ENCODE assay signal across 23 mouse cellular contexts in the genomic region with DNA sequence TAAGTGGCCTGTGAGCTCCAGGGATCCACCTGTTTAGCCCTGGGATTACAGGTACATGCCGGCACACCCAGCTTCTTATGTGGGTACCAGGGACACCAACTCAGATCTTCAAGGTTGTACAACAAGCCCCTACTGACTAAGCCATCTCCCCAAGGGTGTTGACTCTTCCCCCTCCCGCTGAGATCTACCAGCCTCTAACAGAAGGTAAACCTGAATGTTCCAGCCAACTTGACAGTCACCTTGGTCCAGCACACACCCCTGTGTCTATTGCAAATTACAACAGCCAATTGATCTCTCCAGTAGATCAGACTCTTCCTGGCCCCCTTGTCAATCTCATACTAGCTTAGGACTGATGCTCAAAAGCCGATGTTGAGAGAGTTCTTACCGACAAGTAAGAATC. TPM values are rescaled to one million over a fixed set of nuclear protein-coding genes. Genes with fewer than 3 reads are reported as not detected.
DNase-seq lines count a peak whose midpoint lies in the region; ATAC-seq lines count a peak whose summit lies in the region.
"Had no signal": no experiment of that assay in that cellular context is flagged by ENCODE, and none has a peak within 500 bp of the region (broad histone marks: within the 10 kb centered on the region; RNA-seq: fewer than 3 reads in every experiment).

No protein-coding gene starts in this region.

- H3K36me3 ChIP-seq in hindbrain, embryonic 16.5 days (ENCODE audit: control insufficient read depth, insufficient read depth, low read length), result no peaks in the 10 kb centered on the region
- H3K36me3 ChIP-seq: G1E had no signal

- no peak for ATAC-seq in hindbrain, embryonic 16.5 days
- ATAC-seq: activated CD4-positive, CD25-positive, alpha-beta regulatory T cell, adult 4 months; CD4-positive, CD25-positive, alpha-beta regulatory T cell, adult 4 months; Patski had no signal

- DNase-seq in ES-CJ7 (ENCODE audit: low read depth, low spot score), result peak; percentile 82
- DNase-seq in R1 (ENCODE audit: low read depth, low spot score), result peak; percentile 38
- DNase-seq in ZHBTc4 (ENCODE audit: low read depth, low spot score), result peak; percentile 70
- DNase-seq in spleen, postnatal 4 days (ENCODE audit: low spot score in 2 of 2), result no peak
- no peak for DNase-seq in cerebellum, adult 8-10 months
- DNase-seq: adrenal gland, adult 2 months; adrenal gland, adult 8-10 months; adrenal gland, postnatal 10 days; adrenal gland, postnatal 14 days; adrenal gland, postnatal 25 days; adrenal gland, postnatal 36 days; B cell, adult 2 months; cerebellum, adult 11 months; cerebellum, adult 11-12 months; cerebellum, adult 18-20 months; cerebellum, adult 2 months; cerebellum, adult 9-10 months; cerebellum, adult 9-11 months had no signal

- no peak overlapping the region for H3K4me2 ChIP-seq in hindbrain, embryonic 16.5 days (ENCODE audit: low read length)

- H3K4me1 ChIP-seq in hindbrain, embryonic 16.5 days (ENCODE audit: control insufficient read depth, insufficient read depth, low read depth, low read length), result 0 out of 2 replicates have a peak, but pooled peaks cover 2% of the 10 kb centered on the region

- 83% methylated on average over 4 of the region's 4 CpGs for WGBS in hindbrain, embryonic 16.5 days

- no peak overlapping the region for H3K27ac ChIP-seq in hindbrain, embryonic 16.5 days (ENCODE audit: low read depth, low read length)

- no peak overlapping the region for H3K4me3 ChIP-seq in hindbrain, embryonic 16.5 days (ENCODE audit: low read length)

- no peaks in the 10 kb centered on the region for H3K9me3 ChIP-seq in hindbrain, embryonic 16.5 days (ENCODE audit: control insufficient read depth, low read length)
- H3K9me3 ChIP-seq: G1E had no signal

- H3K27me3 ChIP-seq in hindbrain, embryonic 16.5 days (replicated peaks; ENCODE audit: control insufficient read depth, insufficient read depth, low read length), result no peaks in the 10 kb centered on the region

- no peak overlapping the region for H3K9ac ChIP-seq in hindbrain, embryonic 16.5 days (ENCODE audit: low read depth, low read length)

RNA-seq across cellular contexts. Expression of a gene that starts 27.9 kb away (rescaled TPM):
- 78.4 and 86.9 TPM in 2 replicates for polyA plus RNA-seq in hindbrain, embryonic 16.5 days (2015; fragmentation: Nextera tagmentation; extraction: Ambion mirVana)

RNA-seq across cellular contexts. Expression of a gene that starts 43.9 kb away (rescaled TPM):
- polyA plus RNA-seq in hindbrain, embryonic 16.5 days (2015; fragmentation: Nextera tagmentation; extraction: Ambion mirVana), result 139 and 153 TPM in 2 replicates

Comparison
In these comparisons a context has a peak if more than half of its experiments do, and no peak if none do; other contexts are left out.
1. DNase-seq: peak in ES-CJ7 (single experiment), R1 (single experiment) and ZHBTc4 (single experiment); none in spleen, postnatal 4 days (0 of 2) and cerebellum, adult 8-10 months (single experiment).